Comparison of ENCODE assay signal across 29 mouse cellular contexts in the genomic region with DNA sequence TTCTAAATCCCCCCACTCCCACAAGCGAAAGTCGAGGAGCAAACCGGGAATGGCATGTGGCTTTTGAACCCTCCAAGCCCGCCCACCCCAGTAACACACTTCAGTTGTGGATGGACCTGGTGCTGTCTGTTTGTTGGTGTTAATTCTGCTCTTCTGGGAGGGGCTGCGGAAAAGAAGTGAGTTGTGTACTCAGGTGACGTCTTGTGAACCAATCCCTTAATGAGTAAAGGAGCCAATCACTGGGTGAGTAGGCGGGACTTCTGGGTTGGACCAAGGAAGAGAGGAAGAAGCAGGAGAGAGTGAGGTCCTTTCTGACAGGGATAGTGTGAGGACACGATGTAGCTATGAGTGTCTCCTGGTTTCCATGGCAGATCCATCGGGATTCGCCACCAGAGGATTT.
DNase-seq lines count a peak whose midpoint lies in the region; ATAC-seq and TF ChIP-seq lines count a peak whose summit lies in the region.
"Had no signal": no experiment of that assay in that cellular context is flagged by ENCODE, and none has a peak within 500 bp of the region (broad histone marks: within the 10 kb centered on the region; RNA-seq: fewer than 3 reads in every experiment).

No protein-coding gene starts in this region.

- H3K27ac ChIP-seq in forebrain, embryonic 10.5 days = peak overlapping the region; percentile 68
- H3K27ac ChIP-seq in forebrain, embryonic 13.5 days = no peak overlapping the region
- peak overlapping the region; percentile 51; the same call in 1 of the 2 replicates for H3K27ac ChIP-seq in intestine, embryonic 15.5 days
- H3K27ac ChIP-seq: kidney, postnatal 0 days; limb, embryonic 15.5 days; liver, embryonic 13.5 days; midbrain, embryonic 13.5 days had no signal

- no peak overlapping the region for H3K9ac ChIP-seq in forebrain, embryonic 13.5 days
- no peak overlapping the region for H3K9ac ChIP-seq in intestine, embryonic 15.5 days
- H3K9ac ChIP-seq: heart, embryonic 12.5 days; limb, embryonic 15.5 days; liver, embryonic 13.5 days; midbrain, embryonic 13.5 days had no signal

- H3K9me3 ChIP-seq in forebrain, embryonic 10.5 days = peaks cover 4% of the 10 kb centered on the region; the same call in 1 of the 2 replicates
- no peaks in the 10 kb centered on the region for H3K9me3 ChIP-seq in forebrain, embryonic 13.5 days (replicated peaks)
- H3K9me3 ChIP-seq in E14TG2a.4 (ENCODE audit: low read length) = peaks cover 11% of the 10 kb centered on the region
- H3K9me3 ChIP-seq in intestine, embryonic 15.5 days = no peaks in the 10 kb centered on the region
- H3K9me3 ChIP-seq: limb, embryonic 15.5 days; liver, embryonic 13.5 days; midbrain, embryonic 13.5 days had no signal

- WGBS in forebrain, embryonic 10.5 days = 63% methylated on average over 10 of the region's 10 CpGs
- WGBS in forebrain, embryonic 13.5 days = 68% methylated on average over 10 of the region's 10 CpGs
- 53% methylated on average over 10 of the region's 10 CpGs for WGBS in intestine, embryonic 15.5 days

- no peak for ATAC-seq in forebrain, embryonic 13.5 days
- ATAC-seq in intestine, embryonic 15.5 days = peak; percentile 57
- ATAC-seq: forebrain, embryonic 14.5 days; lung, postnatal 0 days; midbrain, embryonic 13.5 days had no signal

- no peak for DNase-seq in forebrain, embryonic 10.5 days (ENCODE audit: extremely low spot score, low spot score)
- DNase-seq in ZHBTc4 (ENCODE audit: low read depth, low spot score) = peak; percentile 78
- DNase-seq in adrenal gland, postnatal 25 days = no peak
- no peak for DNase-seq in adrenal gland, adult 18-20 months (ENCODE audit: low spot score in 2 of 2)
- DNase-seq in layer of hippocampus, postnatal 25 days (ENCODE audit: extremely low spot score in 1 of 2, low spot score in 1 of 2) = no peak
- DNase-seq: adrenal gland, postnatal 10 days; cerebellum, adult 11 months; cerebellum, adult 9-11 months; embryo, embryonic 11 days; gastrocnemius, postnatal 25 days; heart, adult 11 months; heart, postnatal 10 days; left cerebral cortex, postnatal 4 days; liver, embryonic 13.5 days; lung, adult 18-20 months; lung, postnatal 4 days; retina, postnatal 1 day; right cerebral cortex, postnatal 14 days; thymus, postnatal 14 days had no signal

- no peak for TF ChIP-seq CTCF in E14TG2a.4 (conservative IDR thresholded peaks at IDR 0.05; ENCODE audit: low read length)

- no peak overlapping the region for H3K4me2 ChIP-seq in forebrain, embryonic 13.5 days
- H3K4me2 ChIP-seq in intestine, embryonic 15.5 days (replicated peaks) = peak overlapping the region; percentile 39; the same call in 1 of the 2 replicates
- H3K4me2 ChIP-seq: heart, embryonic 12.5 days; limb, embryonic 15.5 days; liver, embryonic 13.5 days; midbrain, embryonic 13.5 days had no signal

- H3K4me1 ChIP-seq in forebrain, embryonic 10.5 days = peaks cover 21% of the 10 kb centered on the region
- no peaks in the 10 kb centered on the region for H3K4me1 ChIP-seq in forebrain, embryonic 13.5 days
- H3K4me1 ChIP-seq in E14TG2a.4 (replicated peaks; ENCODE audit: low read depth, low read length) = peaks cover 69% of the 10 kb centered on the region
- peaks cover 16% of the 10 kb centered on the region; the same call in 1 of the 2 replicates for H3K4me1 ChIP-seq in intestine, embryonic 15.5 days (replicated peaks)
- H3K4me1 ChIP-seq: liver, embryonic 13.5 days; megakaryocyte, embryonic 14.5 days; midbrain, embryonic 13.5 days had no signal

- no peaks in the 10 kb centered on the region for H3K36me3 ChIP-seq in forebrain, embryonic 10.5 days (replicated peaks)
- no peaks in the 10 kb centered on the region for H3K36me3 ChIP-seq in forebrain, embryonic 13.5 days (ENCODE audit: poor library complexity, severe bottlenecking)
- H3K36me3 ChIP-seq in E14TG2a.4 (ENCODE audit: insufficient read depth, low read length) = no peaks in the 10 kb centered on the region
- no peaks in the 10 kb centered on the region for H3K36me3 ChIP-seq in intestine, embryonic 15.5 days
- H3K36me3 ChIP-seq: heart, embryonic 12.5 days; limb, embryonic 15.5 days; liver, embryonic 13.5 days; midbrain, embryonic 13.5 days had no signal

- peaks cover 10% of the 10 kb centered on the region; the same call in 1 of the 2 replicates for H3K27me3 ChIP-seq in forebrain, embryonic 10.5 days (ENCODE audit: poor library complexity, severe bottlenecking)
- no peaks in the 10 kb centered on the region for H3K27me3 ChIP-seq in forebrain, embryonic 13.5 days
- peaks cover 27% of the 10 kb centered on the region for H3K27me3 ChIP-seq in E14TG2a.4 (ENCODE audit: insufficient read depth, low read length)
- no peaks in the 10 kb centered on the region for H3K27me3 ChIP-seq in intestine, embryonic 15.5 days (replicated peaks)
- H3K27me3 ChIP-seq: heart, embryonic 12.5 days; limb, embryonic 15.5 days had no signal

- no peak overlapping the region for H3K4me3 ChIP-seq in forebrain, embryonic 10.5 days
- H3K4me3 ChIP-seq in forebrain, embryonic 13.5 days = no peak overlapping the region
- H3K4me3 ChIP-seq in E14TG2a.4 (replicated peaks; ENCODE audit: low read length) = peak overlapping the region; percentile 67
- no peak overlapping the region for H3K4me3 ChIP-seq in intestine, embryonic 15.5 days (replicated peaks)
- H3K4me3 ChIP-seq: heart, embryonic 12.5 days; limb, embryonic 15.5 days; liver, embryonic 13.5 days; megakaryocyte, embryonic 14.5 days; midbrain, embryonic 13.5 days had no signal
